Mouse (Mus musculus) brain, adult 10 weeks (tissue): ENCODE data around the gene Hist1h2bf. TPM values are rescaled to one million over a fixed set of nuclear protein-coding genes. Genes with fewer than 3 reads are reported as not detected.

Experiments
- polyA plus RNA-seq: library from polyadenylated mRNA; stranded (reverse); fragments of 350-450 nt; fragmentation: Illumina TruSeq; extraction: RNeasy Lipid Tissue Mini Kit (QIAGEN cat#74804); gene quantifications from one replicate; pipeline ENCODE4 v1.2.3, GENCODE M21; 2015; ENCODE audit warnings: low read depth, low replicate concordance

The Hist1h2bf gene
- not detected for polyA plus RNA-seq

DNA sequence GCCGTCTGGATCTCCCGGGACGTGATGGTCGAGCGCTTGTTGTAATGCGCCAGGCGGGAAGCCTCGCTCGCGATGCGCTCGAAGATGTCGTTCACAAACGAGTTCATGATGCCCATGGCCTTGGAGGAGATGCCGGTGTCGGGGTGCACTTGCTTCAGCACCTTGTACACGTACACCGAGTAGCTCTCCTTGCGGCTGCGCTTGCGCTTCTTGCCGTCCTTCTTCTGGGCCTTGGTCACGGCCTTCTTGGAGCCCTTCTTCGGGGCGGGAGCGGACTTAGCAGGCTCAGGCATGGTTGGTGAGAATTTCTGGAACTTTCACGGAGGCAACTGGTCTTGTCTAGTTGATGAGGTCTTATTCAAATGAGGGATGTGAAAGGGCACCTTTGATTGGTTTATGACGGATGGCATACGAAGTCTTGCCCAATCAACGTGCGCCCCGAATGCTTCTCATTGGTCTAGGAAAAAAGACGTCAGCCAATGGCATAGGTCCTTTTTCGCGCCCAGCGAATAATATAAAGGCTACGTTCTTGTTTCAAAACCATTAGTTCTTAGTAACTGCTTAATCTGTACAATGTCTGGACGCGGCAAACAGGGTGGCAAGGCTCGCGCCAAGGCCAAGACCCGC, at the start of gene Hist1h2bf, which contains the start of gene Hist1h2ad:
Gene Hist1h2bf (minus strand): TSS at position 299 of the 627 bp plus-strand sequence.
Gene Hist1h2ad (plus strand): TSS at position 484 of the 627 bp plus-strand sequence.

DNA sequence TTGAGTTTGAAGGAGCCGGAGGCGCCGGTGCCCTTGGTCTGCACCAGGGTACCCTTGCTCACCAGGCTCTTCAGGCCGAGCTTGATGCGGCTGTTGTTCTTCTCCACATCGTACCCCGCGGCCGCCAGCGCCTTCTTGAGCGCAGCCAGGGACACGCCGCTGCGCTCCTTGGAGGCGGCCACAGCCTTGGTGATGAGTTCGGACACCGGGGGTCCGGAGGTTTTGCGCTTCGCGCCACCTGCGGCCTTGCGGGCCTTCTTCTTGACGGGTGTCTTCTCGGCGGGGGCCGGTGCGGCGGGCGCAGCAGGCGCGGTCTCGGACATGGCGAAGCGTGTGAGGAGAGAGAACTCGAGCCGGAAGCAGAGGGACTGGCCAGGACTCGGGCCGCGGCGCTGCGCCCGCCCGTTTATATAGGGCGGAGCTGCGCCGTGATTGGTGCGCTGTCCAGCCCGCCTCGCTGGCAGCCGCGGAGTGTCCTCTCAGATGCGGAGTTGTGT, 48.2 kb upstream of the Hist1h2bf start, which contains the start of gene Hist1h1e:
Gene Hist1h1e (minus strand): TSS at position 384 of the 497 bp plus-strand sequence.

DNA sequence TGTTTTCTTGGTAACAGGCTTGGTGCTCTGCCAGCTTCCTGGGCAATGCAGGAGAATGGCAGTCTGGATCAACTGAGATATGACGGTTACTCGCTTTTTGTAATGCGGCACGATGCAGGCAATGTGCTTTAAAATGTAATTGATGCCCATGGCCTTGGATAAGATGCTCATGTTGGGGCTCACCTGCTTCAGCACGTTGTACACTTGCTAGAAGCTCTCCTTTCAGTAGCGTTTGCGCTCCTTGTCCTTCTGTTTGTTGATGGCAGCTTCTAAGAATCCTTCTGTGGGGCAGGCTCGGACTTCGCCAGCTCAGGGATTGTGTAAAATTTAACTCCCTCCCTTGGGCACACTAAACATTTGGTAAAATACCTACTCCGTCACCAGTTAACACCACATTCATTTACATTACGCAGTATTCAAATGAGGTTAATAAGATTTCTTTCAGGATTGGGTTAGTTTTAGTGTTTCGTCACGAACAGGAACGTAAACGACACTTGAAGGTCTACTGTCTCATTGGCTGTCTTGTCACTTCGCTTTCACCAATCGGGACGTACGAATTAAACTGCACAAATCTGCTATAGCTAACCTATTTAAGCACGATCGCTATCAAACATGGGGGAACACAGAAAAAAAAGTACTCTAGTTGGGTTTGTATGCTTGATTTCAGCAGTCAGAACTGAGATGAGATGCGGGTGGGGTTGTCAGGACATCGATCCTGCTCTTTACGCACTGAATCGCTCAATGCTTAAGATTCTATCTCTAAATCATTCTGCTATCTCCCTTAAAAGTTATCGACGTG, 46.9 kb upstream of the Hist1h2bf start, which contains the start of gene Hist1h2be:
Gene Hist1h2be (minus strand): TSS at position 392 of the 799 bp plus-strand sequence.

DNA sequence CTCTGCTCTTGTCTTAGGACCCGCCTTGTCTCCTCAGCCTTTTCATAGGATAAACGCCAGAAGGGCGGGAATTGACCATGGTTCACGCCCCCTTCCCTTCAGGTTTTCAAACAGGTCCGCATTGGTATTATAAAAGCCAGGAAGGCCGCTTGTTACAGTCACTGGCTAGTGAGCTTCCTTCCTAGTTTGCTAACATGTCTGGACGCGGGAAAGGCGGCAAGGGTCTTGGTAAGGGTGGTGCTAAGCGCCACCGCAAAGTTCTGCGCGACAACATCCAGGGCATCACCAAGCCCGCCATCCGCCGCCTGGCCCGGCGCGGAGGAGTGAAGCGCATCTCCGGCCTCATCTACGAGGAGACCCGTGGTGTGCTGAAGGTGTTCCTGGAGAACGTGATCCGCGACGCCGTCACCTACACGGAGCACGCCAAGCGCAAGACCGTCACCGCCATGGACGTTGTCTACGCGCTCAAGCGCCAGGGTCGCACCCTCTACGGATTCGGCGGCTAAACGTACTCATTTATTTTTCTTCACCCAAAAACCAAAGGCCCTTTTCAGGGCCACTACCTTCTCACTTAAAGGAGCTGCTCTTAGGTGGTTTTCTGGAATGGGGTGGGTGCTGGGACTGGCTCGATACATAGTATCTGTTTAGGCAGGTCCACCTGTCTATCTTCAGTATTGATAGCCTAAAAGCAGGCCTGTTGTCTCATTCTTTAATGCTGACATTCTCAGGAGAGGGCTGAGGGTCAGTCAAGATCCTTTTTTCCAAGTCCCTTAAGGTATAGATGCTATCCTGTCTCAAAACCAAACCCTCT, 7.6 kb upstream of the Hist1h2bf start, which contains the start of gene Hist1h4d:
Gene Hist1h4d (plus strand): TSS at position 191 of the 811 bp plus-strand sequence.

DNA sequence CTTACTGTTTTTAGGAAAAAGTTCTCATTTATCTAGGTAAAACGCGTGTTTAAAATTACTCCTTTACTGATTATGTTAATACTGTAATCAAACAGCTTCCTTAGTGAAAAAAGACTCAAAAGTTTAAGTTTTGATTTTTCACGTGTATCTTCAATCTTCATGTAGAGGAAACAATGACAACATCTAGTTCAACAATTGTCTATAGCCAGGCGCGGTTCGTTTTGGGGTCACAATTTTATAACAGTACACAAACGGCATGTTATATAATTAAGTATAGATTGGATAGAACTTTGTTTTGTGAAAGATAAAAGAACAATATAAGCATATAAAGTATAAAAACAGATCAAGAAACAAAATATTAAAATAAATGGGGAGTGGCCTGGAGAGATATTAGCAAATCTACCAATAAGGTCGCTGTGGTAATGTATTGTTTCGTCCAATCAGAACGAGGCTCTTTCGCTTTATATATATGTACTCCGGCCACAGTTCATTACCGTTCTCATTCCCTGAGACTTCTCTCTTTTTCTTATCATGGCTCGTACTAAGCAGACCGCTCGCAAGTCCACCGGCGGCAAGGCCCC, 1.4 kb upstream of the Hist1h2bf start, which contains the start of gene Hist1h3d:
Gene Hist1h3d (plus strand): TSS at position 493 of the 581 bp plus-strand sequence.

DNA sequence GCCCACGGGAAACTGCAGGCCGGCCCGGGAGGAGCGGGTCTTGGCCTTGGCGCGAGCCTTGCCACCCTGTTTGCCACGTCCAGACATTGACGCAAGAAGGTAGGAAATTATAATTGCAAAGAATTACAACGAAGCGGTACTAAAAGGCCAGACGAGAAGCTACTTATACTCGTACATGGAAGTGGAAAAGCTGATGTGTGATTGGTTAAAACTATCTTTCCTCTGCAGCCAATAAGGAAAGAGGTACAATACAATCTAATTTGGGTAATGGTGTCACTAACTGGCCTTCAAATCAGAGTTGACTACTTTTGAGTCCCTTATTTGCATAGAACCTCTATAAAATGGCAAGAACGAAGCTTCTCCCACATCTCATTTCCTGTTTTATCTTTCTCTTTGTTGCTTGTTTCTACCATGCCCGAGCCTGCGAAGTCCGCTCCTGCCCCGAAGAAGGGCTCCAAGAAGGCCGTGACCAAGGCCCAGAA, 2.9 kb downstream of the Hist1h2bf start, which contains the start of the genes Hist1h2ae and Hist1h2bg:
Gene Hist1h2ae (minus strand): TSS at position 199 of the 482 bp plus-strand sequence.
Gene Hist1h2bg (plus strand): TSS at position 375 of the 482 bp plus-strand sequence.

DNA sequence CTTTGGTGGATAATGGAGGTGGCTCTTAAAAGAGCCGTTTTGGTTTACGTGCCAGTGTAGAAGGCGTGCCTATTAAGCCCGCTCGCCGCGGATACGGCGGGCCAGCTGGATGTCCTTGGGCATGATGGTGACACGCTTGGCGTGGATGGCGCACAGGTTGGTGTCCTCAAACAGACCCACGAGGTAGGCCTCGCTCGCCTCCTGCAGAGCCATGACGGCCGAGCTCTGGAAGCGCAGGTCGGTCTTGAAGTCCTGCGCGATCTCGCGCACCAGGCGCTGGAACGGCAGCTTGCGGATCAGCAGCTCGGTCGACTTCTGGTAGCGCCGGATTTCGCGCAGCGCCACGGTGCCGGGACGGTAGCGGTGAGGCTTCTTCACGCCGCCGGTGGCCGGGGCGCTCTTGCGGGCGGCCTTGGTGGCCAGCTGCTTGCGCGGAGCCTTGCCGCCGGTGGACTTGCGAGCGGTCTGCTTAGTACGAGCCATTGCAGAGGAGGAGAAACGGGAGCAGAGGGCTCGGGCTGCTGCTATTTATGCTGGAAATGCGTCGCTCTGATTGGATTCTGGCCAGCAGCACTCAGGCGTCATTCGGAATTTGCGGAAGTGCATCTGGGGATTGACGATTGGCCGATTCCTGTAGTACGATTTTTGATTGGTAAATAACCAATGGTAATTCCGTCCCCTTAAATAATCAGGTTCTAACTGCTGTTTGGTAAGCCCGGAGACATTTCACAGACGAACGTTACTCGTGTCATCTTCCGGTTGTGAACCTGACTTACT, 11.9 kb downstream of the Hist1h2bf start, which contains the start of gene Hist1h3e:
Gene Hist1h3e (minus strand): TSS at position 487 of the 777 bp plus-strand sequence.

DNA sequence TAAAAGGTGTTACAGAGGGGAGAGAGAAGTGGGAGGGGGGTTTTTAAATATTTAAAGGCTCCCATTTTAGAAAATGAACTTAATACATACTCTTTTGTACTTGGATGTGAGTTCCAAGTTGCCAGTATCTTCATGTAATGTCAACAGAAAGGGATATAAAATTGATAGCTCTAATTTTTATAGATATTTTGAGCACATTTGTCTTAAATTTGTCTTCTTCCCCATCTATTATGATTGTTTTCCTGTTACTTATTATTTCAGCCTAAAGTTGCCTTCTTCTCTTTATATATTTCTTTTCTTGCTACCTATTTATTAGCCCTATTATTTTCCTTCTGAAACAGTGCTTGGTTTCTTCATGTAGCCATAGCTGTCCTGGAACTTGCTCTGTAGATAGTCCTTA, 21.0 kb downstream of the Hist1h2bf start, which contains the start of gene Hist1h1d:
Gene Hist1h1d (plus strand): TSS at position 301 of the 400 bp plus-strand sequence.

DNA sequence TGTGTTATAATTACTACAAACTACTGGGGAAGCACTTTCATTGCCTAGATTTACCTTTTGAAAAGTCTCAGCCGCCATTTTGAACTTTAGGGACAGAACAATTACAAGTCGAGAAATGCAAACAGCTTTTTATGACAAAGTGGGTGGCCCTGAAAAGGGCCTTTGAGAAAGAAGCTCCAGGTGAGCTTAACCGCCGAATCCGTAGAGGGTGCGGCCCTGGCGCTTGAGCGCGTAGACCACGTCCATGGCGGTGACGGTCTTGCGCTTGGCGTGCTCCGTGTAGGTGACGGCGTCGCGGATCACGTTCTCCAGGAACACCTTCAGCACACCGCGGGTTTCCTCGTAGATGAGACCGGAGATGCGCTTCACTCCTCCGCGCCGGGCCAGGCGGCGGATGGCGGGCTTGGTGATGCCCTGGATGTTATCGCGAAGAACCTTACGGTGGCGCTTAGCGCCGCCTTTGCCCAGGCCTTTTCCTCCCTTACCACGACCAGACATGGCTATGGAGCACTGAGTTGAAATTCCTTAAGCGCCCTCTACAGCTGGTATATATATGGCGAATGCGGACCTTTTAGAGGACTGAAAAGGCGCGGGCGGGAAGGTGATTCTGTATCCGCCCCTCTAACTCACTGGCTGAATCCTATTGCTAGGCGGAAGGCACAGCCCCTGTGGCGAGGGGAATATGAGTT, 22.7 kb downstream of the Hist1h2bf start, which contains the start of gene Hist1h4f:
Gene Hist1h4f (minus strand): TSS at position 503 of the 689 bp plus-strand sequence.

DNA sequence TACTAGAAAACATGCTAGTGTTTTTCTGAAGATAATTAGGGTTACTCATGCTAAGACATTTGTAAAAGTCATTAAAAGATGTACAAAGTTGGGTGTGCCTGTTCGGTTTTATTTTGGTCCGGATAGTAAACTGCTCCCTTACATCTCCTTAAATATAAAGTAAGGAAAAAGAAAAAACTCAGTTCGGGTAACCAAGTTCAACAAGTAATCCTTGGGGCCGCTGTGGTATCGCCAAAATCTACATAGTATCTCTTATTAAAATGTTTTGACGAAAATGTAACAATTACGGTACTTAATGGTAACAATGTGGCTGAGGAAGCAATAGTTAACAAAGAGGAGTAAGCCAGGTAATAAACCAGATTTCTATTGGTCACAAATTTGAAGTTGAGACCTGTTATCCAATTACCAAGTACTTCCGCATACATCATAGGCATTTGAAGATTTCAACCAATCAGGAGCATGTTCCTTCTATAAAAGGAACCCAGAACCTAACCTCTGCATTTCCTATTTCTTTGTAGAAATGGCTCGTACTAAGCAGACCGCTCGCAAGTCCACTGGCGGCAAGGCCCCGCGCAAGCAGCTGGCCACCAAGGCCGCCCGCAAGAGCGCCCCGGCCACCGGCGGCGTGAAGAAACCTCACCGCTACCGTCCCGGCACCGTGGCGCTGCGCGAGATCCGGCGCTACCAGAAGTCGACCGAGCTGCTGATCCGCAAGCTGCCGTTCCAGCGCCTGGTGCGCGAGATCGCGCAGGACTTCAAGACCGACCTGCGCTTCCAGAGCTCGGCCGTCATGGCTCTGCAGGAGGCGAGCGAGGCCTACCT, 29.8 kb downstream of the Hist1h2bf start, which contains the start of gene Hist1h3f:
Gene Hist1h3f (plus strand): TSS at position 88 of the 822 bp plus-strand sequence.

DNA sequence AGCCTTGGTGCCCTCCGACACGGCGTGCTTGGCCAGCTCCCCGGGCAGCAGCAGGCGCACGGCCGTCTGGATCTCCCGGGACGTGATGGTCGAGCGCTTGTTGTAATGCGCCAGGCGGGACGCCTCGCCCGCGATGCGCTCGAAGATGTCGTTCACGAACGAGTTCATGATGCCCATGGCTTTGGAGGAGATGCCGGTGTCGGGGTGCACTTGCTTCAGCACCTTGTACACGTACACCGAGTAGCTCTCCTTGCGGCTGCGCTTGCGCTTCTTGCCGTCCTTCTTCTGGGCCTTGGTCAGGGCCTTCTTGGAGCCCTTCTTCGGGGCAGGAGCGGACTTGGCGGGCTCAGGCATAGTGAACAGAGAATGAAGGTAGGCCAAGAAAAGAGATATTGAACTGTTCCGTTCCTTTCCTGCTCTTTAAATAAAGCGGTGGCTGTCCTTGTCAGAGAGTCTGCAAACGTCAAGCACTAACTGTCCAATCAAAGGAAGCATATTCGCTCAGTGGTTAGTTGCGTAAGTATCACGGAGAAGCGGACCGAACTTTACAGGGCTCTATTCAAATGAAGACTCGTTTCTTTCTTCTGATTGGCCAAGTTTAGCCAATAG, 30.9 kb downstream of the Hist1h2bf start, which contains the start of gene Hist1h2bh:
Gene Hist1h2bh (minus strand): TSS at position 394 of the 609 bp plus-strand sequence.

DNA sequence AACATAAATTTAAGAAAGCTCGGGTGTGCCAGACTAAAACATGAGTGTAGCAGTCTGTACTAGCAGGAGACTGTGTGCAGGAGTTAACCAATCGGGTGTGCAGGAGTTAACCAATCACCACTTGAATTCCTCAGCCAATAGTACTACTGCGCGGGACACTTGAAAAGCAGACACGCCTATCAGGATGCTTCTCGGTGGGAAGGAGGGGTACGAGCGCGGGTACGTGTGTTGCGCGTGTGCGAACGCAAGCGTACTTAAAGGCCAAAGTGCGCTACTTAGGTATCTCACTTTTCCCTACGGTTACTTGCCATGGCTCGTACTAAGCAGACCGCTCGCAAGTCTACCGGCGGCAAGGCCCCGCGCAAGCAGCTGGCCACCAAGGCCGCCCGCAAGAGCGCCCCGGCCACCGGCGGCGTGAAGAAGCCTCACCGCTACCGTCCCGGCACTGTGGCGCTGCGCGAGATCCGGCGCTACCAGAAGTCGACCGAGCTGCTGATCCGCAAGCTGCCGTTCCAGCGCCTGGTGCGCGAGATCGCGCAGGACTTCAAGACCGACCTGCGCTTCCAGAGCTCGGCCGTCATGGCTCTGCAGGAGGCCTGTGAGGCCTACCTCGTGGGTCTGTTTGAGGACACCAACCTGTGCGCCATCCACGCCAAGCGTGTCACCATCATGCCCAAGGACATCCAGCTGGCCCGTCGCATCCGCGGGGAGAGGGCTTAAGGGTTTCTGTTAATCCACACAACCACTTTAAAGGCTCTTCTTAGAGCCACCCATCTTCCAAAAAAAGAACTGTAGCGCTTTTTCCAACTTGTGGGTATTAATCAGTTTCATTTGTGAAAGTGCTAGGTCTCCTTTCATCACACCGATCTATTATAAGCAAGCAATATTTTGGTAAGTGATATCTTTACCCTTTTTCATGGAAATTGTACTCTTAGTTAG, 38.6 kb downstream of the Hist1h2bf start, which contains the start of gene Hist1h3g:
Gene Hist1h3g (plus strand): TSS at position 286 of the 939 bp plus-strand sequence.

DNA sequence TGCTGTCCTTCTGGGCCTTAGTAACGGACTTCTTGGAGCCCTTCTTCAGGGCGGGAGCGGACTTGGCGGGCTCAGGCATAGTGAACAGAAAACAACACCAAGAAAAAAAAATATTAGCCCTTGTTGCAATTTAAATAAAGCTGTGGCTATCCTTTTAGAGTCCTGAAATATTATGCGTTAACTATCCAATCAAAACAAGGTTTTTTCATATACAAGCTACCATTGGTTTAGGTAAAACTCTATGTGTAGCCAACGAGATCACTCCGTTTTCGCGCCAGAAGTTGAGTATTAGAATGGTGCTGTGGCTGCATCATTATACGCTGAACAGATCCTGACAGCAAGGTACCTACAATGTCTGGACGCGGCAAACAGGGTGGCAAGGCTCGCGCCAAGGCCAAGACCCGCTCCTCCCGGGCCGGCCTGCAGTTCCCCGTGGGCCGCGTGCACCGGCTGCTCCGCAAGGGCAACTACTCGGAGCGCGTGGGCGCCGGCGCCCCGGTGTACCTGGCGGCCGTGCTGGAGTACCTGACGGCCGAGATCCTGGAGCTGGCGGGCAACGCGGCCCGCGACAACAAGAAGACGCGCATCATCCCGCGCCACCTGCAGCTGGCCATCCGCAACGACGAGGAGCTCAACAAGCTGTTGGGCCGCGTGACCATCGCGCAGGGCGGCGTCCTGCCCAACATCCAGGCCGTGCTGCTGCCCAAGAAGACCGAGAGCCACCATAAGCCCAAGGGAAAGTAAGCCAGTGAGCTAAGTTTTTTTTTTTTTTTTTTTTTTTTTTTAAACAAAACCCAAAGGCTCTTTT, 40.2 kb downstream of the Hist1h2bf start, which contains the start of gene Hist1h2af:
Gene Hist1h2af (plus strand): TSS at position 347 of the 808 bp plus-strand sequence.

DNA sequence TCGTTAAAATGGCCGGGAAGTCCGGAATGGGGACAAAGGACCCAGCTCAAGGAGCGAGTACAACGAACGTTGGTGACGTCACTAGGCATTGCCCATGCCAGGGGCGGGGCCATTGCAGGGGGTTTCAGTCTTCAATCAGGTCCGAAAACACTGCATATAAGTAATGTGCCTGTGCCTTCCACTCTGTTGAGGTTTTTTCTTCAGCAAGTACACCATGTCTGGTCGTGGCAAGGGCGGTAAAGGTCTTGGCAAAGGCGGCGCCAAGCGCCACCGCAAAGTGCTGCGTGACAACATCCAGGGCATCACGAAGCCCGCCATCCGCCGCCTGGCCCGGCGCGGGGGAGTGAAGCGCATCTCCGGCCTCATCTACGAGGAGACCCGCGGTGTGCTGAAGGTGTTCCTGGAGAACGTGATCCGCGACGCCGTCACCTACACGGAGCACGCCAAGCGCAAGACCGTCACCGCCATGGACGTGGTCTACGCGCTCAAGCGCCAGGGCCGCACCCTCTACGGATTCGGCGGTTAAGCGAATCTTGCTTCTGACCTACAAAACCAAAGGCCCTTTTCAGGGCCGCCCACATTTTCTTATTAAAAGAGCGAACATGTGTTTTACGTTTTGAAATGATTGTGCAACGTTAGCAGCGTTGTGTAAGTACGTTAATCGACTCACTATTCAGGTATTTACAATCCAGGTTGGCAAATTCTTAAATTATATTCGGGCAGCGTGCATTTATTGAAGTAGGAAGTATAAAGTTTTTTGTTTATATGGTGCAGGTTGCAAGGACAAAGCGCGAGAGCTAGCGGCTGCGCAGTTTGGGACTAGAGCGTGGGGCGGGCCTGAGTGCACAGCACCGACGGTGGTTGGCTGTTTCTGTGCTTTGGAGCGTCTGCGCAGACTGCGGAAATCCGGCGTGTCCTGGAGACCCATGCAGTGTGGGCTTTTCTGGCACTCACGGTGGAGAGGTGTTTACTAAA, 42.8 kb downstream of the Hist1h2bf start, which contains the start of gene Hist1h4h:
Gene Hist1h4h (plus strand): TSS at position 150 of the 975 bp plus-strand sequence.

